Mouse (Mus musculus): ENCODE data around the gene Stx6. TPM values are rescaled to one million over a fixed set of nuclear protein-coding genes. Genes with fewer than 3 reads are reported as not detected.
"Not testable (repeated sequence)": the region's sequence is repeated elsewhere in the genome, so short reads cannot be mapped to it uniquely, and the experiment has no call there.

Gene Stx6
- polyA plus RNA-seq, 1 experiment from 2014 or later, result 106 TPM

- not testable (repeated sequence) for H3K4me2 ChIP-seq; H3K9me3 ChIP-seq; H3K9ac ChIP-seq; H3K27ac ChIP-seq (replicated peaks); ATAC-seq (ENCODE audit: low read depth); H3K4me3 ChIP-seq; H3K27me3 ChIP-seq
- 91% methylated on average over 1 of the region's 1 CpGs for WGBS
- Histone ChIP-seq H3K4me1 (replicated peaks) (peaks cover 12% of the 10 kb centered on the region), H3K36me3 (peaks cover 32% of the 10 kb centered on the region)
These were observed 15.1 kb downstream of the Stx6 start for GRCm38 (mm10) chr1:155173644-155174016.

GRCm38 (mm10) chr1:155174424-155174823 lies 15.9 kb downstream of the Stx6 start:
- H3K9me3 ChIP-seq, result no peaks in the 10 kb centered on the region
- no peak overlapping the region for H3K9ac ChIP-seq
- H3K27me3 ChIP-seq, result no peaks in the 10 kb centered on the region
- ATAC-seq (ENCODE audit: low read depth), result no peak
- H3K4me1 ChIP-seq (replicated peaks), result peaks cover 12% of the 10 kb centered on the region
- WGBS, result 90% methylated on average over 1 of the region's 1 CpGs
- no peak overlapping the region for H3K4me2 ChIP-seq
- H3K27ac ChIP-seq (replicated peaks), result no peak overlapping the region
- no peak overlapping the region for H3K4me3 ChIP-seq
- H3K36me3 ChIP-seq, result peaks cover 40% of the 10 kb centered on the region

- no peak overlapping the region for H3K4me2 ChIP-seq
- H3K4me3 ChIP-seq, result no peak overlapping the region
- H3K36me3 ChIP-seq, result peaks cover 71% of the 10 kb centered on the region
- no peaks in the 10 kb centered on the region for H3K9me3 ChIP-seq
- H3K4me1 ChIP-seq (replicated peaks), result no peaks in the 10 kb centered on the region
- no peak overlapping the region for H3K27ac ChIP-seq (replicated peaks)
- H3K27me3 ChIP-seq, result no peaks in the 10 kb centered on the region
- ATAC-seq (ENCODE audit: low read depth), result no peak
- H3K9ac ChIP-seq, result no peak overlapping the region
- WGBS, result 81% methylated on average over 2 of the region's 2 CpGs
These were observed 19.8 kb downstream of the Stx6 start for GRCm38 (mm10) chr1:155178192-155178924.

- Histone ChIP-seq H3K27ac (replicated peaks) (no peak overlapping the region), H3K9ac (no peak overlapping the region), H3K9me3 (no peaks in the 10 kb centered on the region), H3K4me2 (no peak overlapping the region), H3K4me1 (replicated peaks) (no peaks in the 10 kb centered on the region), H3K36me3 (peaks cover 59% of the 10 kb centered on the region), H3K4me3 (no peak overlapping the region), H3K27me3 (no peaks in the 10 kb centered on the region)
- 89% methylated on average over 3 of the region's 3 CpGs for WGBS
- ATAC-seq (ENCODE audit: low read depth), result no peak
These were observed 25.7 kb downstream of the Stx6 start for GRCm38 (mm10) chr1:155184191-155184590.

- no peaks in the 10 kb centered on the region for H3K9me3 ChIP-seq
- ATAC-seq (ENCODE audit: low read depth), result no peak
- H3K9ac ChIP-seq, result no peak overlapping the region
- over 99% methylated on average over 4 of the region's 4 CpGs for WGBS
- no peaks in the 10 kb centered on the region for H3K27me3 ChIP-seq
- H3K27ac ChIP-seq (replicated peaks), result no peak overlapping the region
- peaks cover 65% of the 10 kb centered on the region for H3K36me3 ChIP-seq
- H3K4me1 ChIP-seq (replicated peaks), result 0 out of 2 replicates have a peak, but pooled peaks cover 10% of the 10 kb centered on the region
- H3K4me3 ChIP-seq, result no peak overlapping the region
- no peak overlapping the region for H3K4me2 ChIP-seq
These were observed 30.1 kb downstream of the Stx6 start for GRCm38 (mm10) chr1:155188656-155189055.

- no peak for ATAC-seq (ENCODE audit: low read depth)
- H3K27ac ChIP-seq (replicated peaks), result peak overlapping the region; percentile 23; the same call in 1 of the 2 replicates
These were observed 32.7 kb downstream of the Stx6 start for GRCm38 (mm10) chr1:155191219-155191618.

GRCm38 (mm10) chr1:155191671-155192070 lies 33.2 kb downstream of the Stx6 start:
- no peak for ATAC-seq (ENCODE audit: low read depth)

More at GRCm38 (mm10) chr1:155191219-155191618, 32.7 kb downstream of the Stx6 start:
- peaks cover 81% of the 10 kb centered on the region for H3K36me3 ChIP-seq
- no peaks in the 10 kb centered on the region for H3K9me3 ChIP-seq
- H3K9ac ChIP-seq, result no peak overlapping the region
- H3K4me3 ChIP-seq, result no peak overlapping the region
- no peaks in the 10 kb centered on the region for H3K27me3 ChIP-seq
- 86% methylated on average over 8 of the region's 8 CpGs for WGBS
- no peak overlapping the region for H3K4me2 ChIP-seq
- H3K4me1 ChIP-seq (replicated peaks), result 0 out of 2 replicates have a peak, but pooled peaks cover 13% of the 10 kb centered on the region

GRCm38 (mm10) chr1:155192805-155193368 lies 34.4 kb downstream of the Stx6 start:
- H3K9ac ChIP-seq, result no peak overlapping the region
- H3K4me3 ChIP-seq, result no peak overlapping the region
- peak; percentile 25; the same call in 1 of the 2 replicates for ATAC-seq (ENCODE audit: low read depth)
- no peaks in the 10 kb centered on the region for H3K9me3 ChIP-seq
- peak overlapping the region; percentile 18; the same call in 1 of the 2 replicates for H3K27ac ChIP-seq (replicated peaks)
- 0 out of 2 replicates have a peak, but pooled peaks cover 13% of the 10 kb centered on the region for H3K4me1 ChIP-seq (replicated peaks)
- H3K27me3 ChIP-seq, result no peaks in the 10 kb centered on the region
- no peak overlapping the region for H3K4me2 ChIP-seq
- peaks cover 85% of the 10 kb centered on the region for H3K36me3 ChIP-seq
- 59% methylated on average over 15 of the region's 15 CpGs for WGBS

More at GRCm38 (mm10) chr1:155191671-155192070, 33.2 kb downstream of the Stx6 start:
- Histone ChIP-seq H3K4me1 (replicated peaks) (0 out of 2 replicates have a peak, but pooled peaks cover 13% of the 10 kb centered on the region), H3K27me3 (no peaks in the 10 kb centered on the region), H3K9me3 (no peaks in the 10 kb centered on the region), H3K4me3 (no peak overlapping the region), H3K4me2 (no peak overlapping the region), H3K36me3 (peaks cover 81% of the 10 kb centered on the region), H3K9ac (no peak overlapping the region), H3K27ac (replicated peaks) (peak overlapping the region; percentile 23; the same call in 1 of the 2 replicates)
- WGBS, result 54% methylated on average over 2 of the region's 2 CpGs

GRCm38 (mm10) chr1:155196691-155197090 lies 38.2 kb downstream of the Stx6 start:
- Histone ChIP-seq H3K9me3 (no peaks in the 10 kb centered on the region), H3K27me3 (no peaks in the 10 kb centered on the region), H3K4me1 (replicated peaks) (peaks cover 32% of the 10 kb centered on the region), H3K36me3 (peaks cover 84% of the 10 kb centered on the region), H3K9ac (no peak overlapping the region; the same call in 1 of the 2 replicates), H3K27ac (replicated peaks) (no peak overlapping the region), H3K4me3 (no peak overlapping the region), H3K4me2 (no peak overlapping the region)
- 89% methylated on average over 4 of the region's 4 CpGs for WGBS
- ATAC-seq (ENCODE audit: low read depth), result no peak

- no peaks in the 10 kb centered on the region for H3K27me3 ChIP-seq
- H3K36me3 ChIP-seq, result peaks cover 72% of the 10 kb centered on the region
- no peak overlapping the region for H3K27ac ChIP-seq (replicated peaks)
- no peaks in the 10 kb centered on the region for H3K9me3 ChIP-seq
- ATAC-seq (ENCODE audit: low read depth), result no peak
- 72% methylated on average over 6 of the region's 6 CpGs for WGBS
- H3K4me1 ChIP-seq (replicated peaks), result peaks cover 48% of the 10 kb centered on the region
- no peak overlapping the region for H3K9ac ChIP-seq
- no peak overlapping the region for H3K4me3 ChIP-seq
- H3K4me2 ChIP-seq, result no peak overlapping the region
These were observed 41.0 kb downstream of the Stx6 start for GRCm38 (mm10) chr1:155199522-155199921.

GRCm38 (mm10) chr1:155200967-155201366 lies 42.5 kb downstream of the Stx6 start:
- no peaks in the 10 kb centered on the region for H3K9me3 ChIP-seq
- no peak overlapping the region for H3K4me2 ChIP-seq
- H3K27me3 ChIP-seq, result no peaks in the 10 kb centered on the region
- H3K9ac ChIP-seq, result no peak overlapping the region
- ATAC-seq (ENCODE audit: low read depth), result no peak
- H3K4me3 ChIP-seq, result no peak overlapping the region
- peaks cover 59% of the 10 kb centered on the region for H3K4me1 ChIP-seq (replicated peaks)
- peaks cover 67% of the 10 kb centered on the region for H3K36me3 ChIP-seq
- 0 out of 2 replicates have a peak overlapping the region, but pooled peaks have one; percentile 2 for H3K27ac ChIP-seq (replicated peaks)
- WGBS, result 60% methylated on average over 2 of the region's 2 CpGs

GRCm38 (mm10) chr1:155201373-155201879 lies 42.9 kb downstream of the Stx6 start:
- H3K9ac ChIP-seq, result no peak overlapping the region
- no peaks in the 10 kb centered on the region for H3K27me3 ChIP-seq
- WGBS, result 60% methylated on average over 4 of the region's 4 CpGs
- H3K36me3 ChIP-seq, result peaks cover 65% of the 10 kb centered on the region
- no peak overlapping the region for H3K4me3 ChIP-seq
- H3K4me2 ChIP-seq, result no peak overlapping the region
- H3K9me3 ChIP-seq, result no peaks in the 10 kb centered on the region
- no peak for ATAC-seq (ENCODE audit: low read depth)
- 0 out of 2 replicates have a peak overlapping the region, but pooled peaks have one; percentile 19 for H3K27ac ChIP-seq (replicated peaks)
- peaks cover 63% of the 10 kb centered on the region for H3K4me1 ChIP-seq (replicated peaks)
